Mouse (Mus musculus) heart, embryonic 16.5 days (tissue): Measurements from ENCODE around the gene Amigo2. TPM values are rescaled to one million over a fixed set of nuclear protein-coding genes. Genes with fewer than 3 reads are reported as not detected.

Experiments
- ATAC-seq: fragments of 200-750 bp; cut with Nextera tagmentation; replicated peaks from 2 replicates; pipeline ENCODE4 v1.8.0; 2017; ENCODE audit warnings: moderate number of reproducible peaks; ENCODE audit not compliant: insufficient read depth, low FRiP score; ENCODE audit errors: extremely low read depth
- H3K27ac ChIP-seq: fragments of 300-500 bp; sonication (generic); 2 replicates; pipeline ENCODE4 v1.5.1; 2014; ENCODE audit warnings: mild to moderate bottlenecking, low read length, control low read depth, moderate library complexity
- H3K27me3 ChIP-seq: fragments of 300-500 bp; sonication (generic); 2 replicates; pipeline ENCODE4 v1.6.1; 2014; ENCODE audit warnings: low read length, mixed read lengths; ENCODE audit not compliant: control insufficient read depth, insufficient read depth
- H3K36me3 ChIP-seq: fragments of 300-500 bp; sonication (generic); 2 replicates; pipeline ENCODE4 v1.6.1; 2014; ENCODE audit not compliant: control insufficient read depth, insufficient read depth
- H3K4me1 ChIP-seq: fragments of 300-500 bp; sonication (generic); 2 replicates; pipeline ENCODE4 v1.6.1; 2014; ENCODE audit warnings: low read length, mixed read lengths; ENCODE audit not compliant: control insufficient read depth, insufficient read depth
- H3K4me2 ChIP-seq: fragments of 300-500 bp; sonication (generic); 2 replicates; pipeline ENCODE4 v1.6.1; 2014; ENCODE audit warnings: low read depth, mild to moderate bottlenecking, control low read depth, low read length
- H3K4me3 ChIP-seq: fragments of 300-500 bp; sonication (generic); 2 replicates; pipeline ENCODE4 v1.5.1; 2014; ENCODE audit warnings: mild to moderate bottlenecking, control low read depth, low read length
- H3K9ac ChIP-seq: fragments of 300-500 bp; sonication (generic); 2 replicates; pipeline ENCODE4 v1.6.1; 2014; ENCODE audit warnings: low read length, control low read depth
- H3K9me3 ChIP-seq: fragments of 300-500 bp; sonication (generic); replicated peaks from 2 replicates; pipeline ENCODE4 v1.6.1; 2016; ENCODE audit warnings: low read length; ENCODE audit not compliant: control insufficient read depth
- WGBS: fragments of 180-500 bp; shearing (Covaris S2); extraction: QIAGEN DNeasy Blood & Tissue Kit; methylation state at CpG from one replicate; pipeline ENCODE4 v1.1.7; 2014; 5-methylcytosine and 5-hydroxymethylcytosine counted together
- polyA plus RNA-seq: library from polyadenylated mRNA; unstranded; fragments of >200 nt; fragmentation: Nextera tagmentation; extraction: Ambion mirVana; gene quantifications from 2 replicates; pipeline ENCODE4 v1.2.1, GENCODE M21; 2015

The Amigo2 gene
- polyA plus RNA-seq, 1 experiment from 2014 or later = 4.0 TPM

DNA sequence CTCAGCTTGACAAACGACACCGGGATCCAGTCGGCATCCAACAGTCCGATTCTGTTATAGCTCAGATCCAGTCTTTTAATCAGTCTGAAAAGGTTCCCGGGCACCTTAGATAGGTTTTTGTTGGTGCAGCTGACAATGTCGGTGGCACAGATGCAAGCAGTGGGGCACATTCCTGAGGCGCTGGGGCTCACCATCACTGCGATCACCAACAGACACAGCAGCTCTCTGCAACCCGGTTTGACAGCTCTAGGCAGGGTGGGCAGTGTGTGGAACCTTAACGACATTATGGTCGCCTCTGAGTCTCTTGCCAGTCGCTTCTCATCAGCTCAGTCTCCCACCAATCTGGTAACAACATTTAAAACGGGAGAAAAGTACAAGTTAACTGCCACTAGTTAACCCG lies 831 bp downstream of the Amigo2 start:
- H3K36me3 ChIP-seq = no peaks in the 10 kb centered on the region

DNA sequence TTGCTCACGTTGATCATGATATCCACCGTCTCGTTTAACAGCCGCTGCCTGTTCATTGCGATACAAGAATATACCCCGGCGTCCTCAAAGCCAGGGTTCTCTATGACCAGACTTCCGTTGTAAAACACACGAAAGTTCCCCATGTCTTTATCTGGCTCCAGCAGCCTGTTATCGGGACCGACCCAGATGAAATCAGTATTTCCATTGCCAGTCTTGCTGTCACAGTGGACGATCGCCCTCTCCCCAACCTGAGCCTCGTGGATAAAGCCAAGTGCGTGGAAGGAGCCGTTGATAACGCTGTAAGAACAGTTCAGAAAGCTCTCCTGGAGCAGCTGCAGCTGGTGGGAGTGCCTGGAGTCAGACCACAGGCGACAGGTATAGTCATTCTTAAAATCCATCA lies 1.7 kb downstream of the Amigo2 start:
- H3K27me3 ChIP-seq = peaks cover 16% of the 10 kb centered on the region
- no peak for ATAC-seq
- H3K9me3 ChIP-seq = no peaks in the 10 kb centered on the region; the same call in 1 of the 2 replicates
- WGBS = 59% methylated on average over 18 of the region's 18 CpGs
- no peaks in the 10 kb centered on the region for H3K36me3 ChIP-seq
- H3K27ac ChIP-seq = no peak overlapping the region
- peak overlapping the region; percentile 2; the same call in 1 of the 2 replicates for H3K4me3 ChIP-seq
- H3K4me1 ChIP-seq = no peaks in the 10 kb centered on the region
- no peak overlapping the region for H3K9ac ChIP-seq
- H3K4me2 ChIP-seq = peak overlapping the region; percentile 36; the same call in 1 of the 2 replicates

More for the DNA sequence above, 831 bp downstream of the Amigo2 start:
- no peaks in the 10 kb centered on the region; the same call in 1 of the 2 replicates for H3K9me3 ChIP-seq
- H3K9ac ChIP-seq = no peak overlapping the region
- no peak for ATAC-seq
- WGBS = 23% methylated on average over 14 of the region's 14 CpGs
- H3K4me3 ChIP-seq = peak overlapping the region; percentile 66
- H3K4me2 ChIP-seq = peak overlapping the region; percentile 72
- H3K27ac ChIP-seq = no peak overlapping the region
- H3K27me3 ChIP-seq = peaks cover 16% of the 10 kb centered on the region
- H3K4me1 ChIP-seq = no peaks in the 10 kb centered on the region

DNA sequence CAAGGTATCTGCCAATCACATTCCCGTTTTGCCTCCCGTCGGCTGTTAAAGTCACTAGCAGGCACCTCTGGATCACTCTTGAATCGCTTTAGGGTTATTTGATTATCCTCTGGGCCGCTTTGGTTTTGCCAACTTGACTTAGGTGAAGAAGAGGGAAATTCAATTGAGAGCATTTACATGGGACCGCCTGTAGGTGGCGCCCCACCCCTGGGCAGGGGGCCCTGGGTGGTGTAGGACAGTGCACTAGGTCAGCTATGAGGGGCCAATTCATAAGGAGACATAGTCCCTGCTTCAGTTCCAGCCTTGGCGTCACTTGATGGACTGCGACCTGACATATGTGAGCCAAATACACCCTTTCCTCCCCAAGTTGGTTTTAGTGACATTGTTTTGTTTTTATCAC lies 10.1 kb downstream of the Amigo2 start:
- Histone ChIP-seq H3K36me3 (no peaks in the 10 kb centered on the region), H3K4me1 (no peaks in the 10 kb centered on the region), H3K4me2 (no peak overlapping the region), H3K4me3 (no peak overlapping the region), H3K9me3 (no peaks in the 10 kb centered on the region), H3K27ac (no peak overlapping the region), H3K27me3 (no peaks in the 10 kb centered on the region), H3K9ac (no peak overlapping the region)
- 41% methylated on average over 9 of the region's 9 CpGs for whole genome bisulfite sequencing
- no peak for ATAC-seq

DNA sequence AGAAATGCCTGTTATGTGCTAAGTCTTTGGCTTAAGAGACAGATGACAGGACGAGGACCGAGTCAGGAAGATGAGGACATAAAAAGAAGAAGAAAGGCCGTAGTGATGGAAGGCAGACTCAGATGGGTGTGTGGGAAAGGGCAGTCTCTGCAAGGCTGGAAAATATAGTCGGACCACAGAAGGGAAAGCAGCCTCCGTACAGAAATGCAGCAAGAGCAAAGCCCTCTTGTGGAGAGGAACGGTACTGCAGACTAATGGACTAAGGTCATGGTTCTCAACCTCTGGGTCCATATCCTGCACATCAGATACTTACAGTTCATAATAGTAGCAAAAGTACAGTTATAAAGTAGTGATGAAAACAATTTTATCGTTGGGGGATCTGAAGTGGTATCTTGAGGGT lies 11.9 kb downstream of the Amigo2 start:
- no peak overlapping the region for H3K27ac ChIP-seq
- H3K36me3 ChIP-seq = no peaks in the 10 kb centered on the region
- H3K4me1 ChIP-seq = no peaks in the 10 kb centered on the region
- H3K9ac ChIP-seq = no peak overlapping the region
- no peak for ATAC-seq
- no peak overlapping the region for H3K4me3 ChIP-seq
- WGBS = 29% methylated on average over 7 of the region's 7 CpGs
- H3K9me3 ChIP-seq = peaks cover 10% of the 10 kb centered on the region
- H3K27me3 ChIP-seq = no peaks in the 10 kb centered on the region
- no peak overlapping the region for H3K4me2 ChIP-seq

DNA sequence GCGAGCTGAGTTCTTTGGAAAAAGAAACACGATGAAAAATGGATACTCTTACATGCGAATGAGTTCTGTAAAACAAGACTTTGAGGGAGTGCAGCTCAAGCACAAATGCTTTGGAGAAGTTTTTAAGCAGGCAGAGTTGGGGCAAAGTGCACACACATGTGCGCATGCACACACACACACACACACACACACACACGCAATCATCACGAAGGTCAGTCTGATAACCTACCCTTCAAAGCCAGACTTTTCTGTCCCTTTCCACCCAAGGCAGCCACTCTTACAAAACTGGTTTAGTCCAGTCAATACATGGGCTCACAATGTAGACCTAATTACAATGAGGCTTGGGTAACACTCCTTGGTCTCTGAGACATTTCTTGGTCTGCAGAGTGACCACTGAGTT lies 13.0 kb downstream of the Amigo2 start:
- Histone ChIP-seq H3K4me1 (no peaks in the 10 kb centered on the region), H3K4me3 (no peak overlapping the region), H3K27me3 (no peaks in the 10 kb centered on the region), H3K4me2 (no peak overlapping the region), H3K9ac (no peak overlapping the region), H3K36me3 (no peaks in the 10 kb centered on the region), H3K27ac (no peak overlapping the region), H3K9me3 (peaks cover 10% of the 10 kb centered on the region)
- ATAC-seq = no peak
- WGBS = 84% methylated on average over 6 of the region's 6 CpGs

DNA sequence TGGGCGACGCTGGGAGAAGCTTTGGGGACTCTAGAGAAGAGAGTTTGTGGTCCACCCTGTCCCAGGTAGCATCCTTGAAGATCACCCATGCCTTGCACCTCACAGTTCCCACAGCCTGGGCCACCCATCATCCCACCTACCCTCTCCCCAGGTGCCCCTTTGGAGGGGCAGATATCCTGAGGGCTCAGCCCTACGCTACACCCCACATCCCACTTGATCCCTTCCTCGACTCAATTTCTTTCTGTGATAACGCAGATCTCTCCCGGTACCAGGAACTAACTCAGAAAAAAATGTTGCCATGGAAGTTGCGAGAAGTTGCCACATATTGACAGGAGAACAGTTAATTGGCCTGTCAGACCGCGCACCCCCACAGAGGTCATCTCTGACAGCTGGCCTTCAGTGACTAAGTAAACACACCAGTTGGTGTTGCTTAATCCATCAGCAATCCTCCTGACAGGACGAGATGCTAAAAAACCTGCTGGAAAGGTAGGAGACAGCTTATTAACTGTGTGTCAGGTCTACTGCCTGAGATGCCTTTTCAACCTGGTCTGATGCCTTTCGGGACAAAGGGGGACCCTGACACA lies 17.5 kb downstream of the Amigo2 start:
- no peak for ATAC-seq
- no peak overlapping the region for H3K27ac ChIP-seq
- H3K4me3 ChIP-seq = no peak overlapping the region
- H3K9ac ChIP-seq = no peak overlapping the region
- whole genome bisulfite sequencing = 74% methylated on average over 11 of the region's 11 CpGs
- H3K36me3 ChIP-seq = no peaks in the 10 kb centered on the region
- peaks cover 10% of the 10 kb centered on the region for H3K9me3 ChIP-seq
- no peaks in the 10 kb centered on the region for H3K27me3 ChIP-seq
- no peak overlapping the region for H3K4me2 ChIP-seq
- H3K4me1 ChIP-seq = no peaks in the 10 kb centered on the region

DNA sequence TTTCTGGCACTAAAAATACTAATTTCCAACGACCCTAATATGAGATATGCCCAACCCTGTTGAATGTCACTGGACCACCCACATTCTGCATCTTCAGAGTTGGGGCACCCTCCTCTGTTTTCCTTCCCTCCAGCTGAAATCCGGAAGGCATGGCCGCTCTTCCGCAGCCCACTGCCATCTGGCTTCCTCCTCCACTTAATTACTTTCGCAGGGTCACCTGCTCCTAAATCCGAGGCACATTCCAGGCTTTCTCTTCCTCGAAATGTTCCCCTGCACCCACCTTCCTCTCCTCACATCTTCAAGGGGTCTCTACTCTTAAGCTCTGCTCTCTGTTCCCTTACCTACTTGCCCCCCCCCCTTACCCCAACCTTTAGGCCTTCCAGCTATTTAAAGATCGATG lies 23.1 kb downstream of the Amigo2 start:
- no peak overlapping the region for H3K4me2 ChIP-seq
- H3K9ac ChIP-seq = no peak overlapping the region
- 77% methylated on average over 8 of the region's 8 CpGs for WGBS
- H3K27me3 ChIP-seq = no peaks in the 10 kb centered on the region
- H3K36me3 ChIP-seq = no peaks in the 10 kb centered on the region
- ATAC-seq = no peak
- peaks cover 7% of the 10 kb centered on the region for H3K9me3 ChIP-seq
- no peak overlapping the region for H3K27ac ChIP-seq
- H3K4me1 ChIP-seq = no peaks in the 10 kb centered on the region
- H3K4me3 ChIP-seq = no peak overlapping the region

DNA sequence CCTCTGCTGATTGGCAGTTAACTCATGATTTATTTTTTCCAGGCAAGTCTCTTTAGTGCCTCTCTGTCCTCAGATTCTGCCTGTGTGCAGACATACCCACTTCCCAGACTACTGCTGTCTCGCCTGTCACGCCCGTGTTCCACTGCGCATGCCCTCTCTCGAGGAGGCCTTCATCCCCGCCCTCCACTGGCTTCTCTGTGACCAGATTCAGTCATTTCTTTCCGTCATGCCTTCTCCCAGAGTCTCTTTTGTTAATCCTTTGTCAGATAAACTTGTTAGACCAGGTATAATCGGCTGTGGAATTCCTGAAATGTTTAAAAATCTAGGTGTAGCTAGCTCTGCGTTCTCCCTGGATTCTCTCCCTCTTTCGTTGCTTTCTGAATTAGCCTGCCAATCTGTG lies 23.7 kb downstream of the Amigo2 start:
- H3K4me2 ChIP-seq = no peak overlapping the region
- 82% methylated on average over 10 of the region's 10 CpGs for WGBS
- no peak overlapping the region for H3K27ac ChIP-seq
- ATAC-seq = no peak
- no peaks in the 10 kb centered on the region for H3K4me1 ChIP-seq
- no peak overlapping the region for H3K4me3 ChIP-seq
- no peaks in the 10 kb centered on the region for H3K36me3 ChIP-seq
- H3K27me3 ChIP-seq = no peaks in the 10 kb centered on the region
- H3K9ac ChIP-seq = no peak overlapping the region
- peaks cover 7% of the 10 kb centered on the region for H3K9me3 ChIP-seq

DNA sequence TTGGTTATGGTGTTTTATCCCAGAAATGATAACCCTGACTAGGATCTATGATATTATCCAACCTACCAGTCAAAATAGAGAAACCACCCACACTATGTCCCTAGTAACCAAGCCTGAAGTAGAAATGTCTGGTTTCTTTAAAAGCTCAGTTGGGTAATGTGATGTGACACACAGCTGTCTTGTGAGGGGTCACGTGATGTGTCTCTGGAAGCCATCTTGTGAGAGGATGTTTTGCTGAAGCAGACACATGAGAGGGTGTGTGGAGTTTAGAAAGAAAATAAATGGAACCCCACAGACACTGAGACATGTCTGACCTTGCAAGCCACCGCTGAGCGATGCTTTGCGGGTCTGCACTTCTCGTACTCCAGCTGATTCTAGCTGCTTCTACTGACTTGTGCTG lies 30.2 kb downstream of the Amigo2 start:
- no peaks in the 10 kb centered on the region for H3K4me1 ChIP-seq
- H3K4me2 ChIP-seq = no peak overlapping the region
- H3K27me3 ChIP-seq = no peaks in the 10 kb centered on the region
- H3K9me3 ChIP-seq = no peaks in the 10 kb centered on the region; the same call in 1 of the 2 replicates
- no peak for ATAC-seq
- no peak overlapping the region for H3K27ac ChIP-seq
- no peak overlapping the region for H3K9ac ChIP-seq
- H3K36me3 ChIP-seq = no peaks in the 10 kb centered on the region
- H3K4me3 ChIP-seq = no peak overlapping the region
- whole genome bisulfite sequencing = 95% methylated on average over 5 of the region's 5 CpGs
